Mouse (Mus musculus): ENCODE results near the gene Gm42742.
A peak's percentile ranks its signal among the peaks of the same experiment; 100 is the strongest.

The Gm42742 gene

DNA sequence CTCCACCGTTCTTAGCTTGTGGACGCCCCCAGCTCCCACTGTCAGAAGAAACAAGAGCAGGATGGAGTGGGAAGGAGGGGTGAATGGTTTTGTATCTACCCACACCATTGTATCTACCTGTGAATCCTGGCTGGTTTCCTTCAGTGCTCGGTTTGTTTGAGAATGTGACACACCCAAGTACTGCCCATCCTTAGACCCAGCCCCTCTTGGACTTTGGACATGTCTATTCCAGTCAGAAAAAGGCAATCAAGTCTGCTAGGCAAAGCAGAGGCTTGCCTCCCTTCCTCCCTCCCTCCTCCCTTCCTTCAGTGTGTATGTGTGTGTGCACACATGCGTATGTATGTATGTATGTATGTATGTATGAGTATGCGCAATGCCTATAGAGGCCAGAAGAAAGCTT, 17.3 kb downstream of the Gm42742 start:
- no peak for DNase-seq (ENCODE audit: low spot score in 2 of 2)

DNA sequence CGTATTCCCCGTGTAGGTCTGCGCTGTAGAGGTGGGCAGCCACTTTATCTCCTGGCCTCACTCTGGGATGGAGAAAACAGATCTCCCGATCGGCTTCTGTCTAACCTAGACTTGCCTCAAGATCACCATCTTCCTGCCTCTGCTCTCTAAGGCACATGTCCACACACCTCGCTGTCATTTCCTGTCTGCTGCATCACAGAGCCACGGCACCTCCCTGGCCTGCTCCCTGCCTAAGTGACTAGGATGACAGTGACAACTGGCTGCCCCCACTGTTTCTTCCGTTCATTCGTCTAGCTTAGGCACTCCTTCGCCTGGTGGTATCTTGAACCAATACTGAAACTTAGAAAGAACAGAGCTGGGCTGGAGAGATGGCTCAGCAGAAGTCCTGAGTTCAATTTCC, 21.3 kb downstream of the Gm42742 start:
- DNase-seq (ENCODE audit: low spot score in 2 of 2): no peak

DNA sequence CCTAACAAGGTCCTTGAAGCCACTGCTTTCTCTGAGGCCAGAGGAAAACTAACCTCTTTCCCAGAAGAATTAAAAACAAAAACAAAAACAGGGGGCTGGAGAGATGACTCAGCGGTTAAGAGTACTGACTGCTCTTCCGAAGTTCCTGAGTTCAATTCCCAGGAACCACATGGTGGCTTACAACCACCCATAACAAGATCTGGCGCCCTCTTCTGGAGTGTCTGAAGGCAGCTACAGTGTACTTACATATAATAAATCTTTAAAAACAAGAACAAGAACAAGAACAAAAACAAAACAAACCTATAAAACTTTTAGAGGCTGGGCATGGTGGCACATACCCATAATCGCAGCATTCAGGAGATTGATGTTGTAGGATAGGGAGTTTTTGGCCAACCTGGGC, 24.4 kb downstream of the Gm42742 start:
- no peak for DNase-seq (ENCODE audit: low spot score in 2 of 2)

DNA sequence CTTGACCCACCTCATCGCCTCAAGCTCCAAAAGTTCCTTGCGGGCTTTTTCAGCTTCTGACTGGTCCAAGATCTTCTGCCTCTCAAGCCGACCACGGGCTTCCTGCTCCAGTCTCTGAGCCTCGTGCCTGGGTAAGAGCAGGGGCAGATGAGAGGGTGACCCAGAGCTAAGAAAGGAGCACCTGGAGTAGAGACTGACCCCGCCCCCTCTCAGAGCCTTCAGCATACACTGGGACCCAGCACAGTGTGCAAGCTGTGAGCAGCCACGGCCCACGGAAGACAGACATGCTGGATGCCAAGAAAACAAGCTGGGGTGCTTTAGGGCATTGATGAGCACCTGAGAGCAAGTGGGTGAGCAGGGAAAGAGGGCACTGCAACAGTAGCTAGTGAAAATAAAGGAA, 32.1 kb downstream of the Gm42742 start:
- DNase-seq (ENCODE audit: low spot score in 2 of 2): no peak

DNA sequence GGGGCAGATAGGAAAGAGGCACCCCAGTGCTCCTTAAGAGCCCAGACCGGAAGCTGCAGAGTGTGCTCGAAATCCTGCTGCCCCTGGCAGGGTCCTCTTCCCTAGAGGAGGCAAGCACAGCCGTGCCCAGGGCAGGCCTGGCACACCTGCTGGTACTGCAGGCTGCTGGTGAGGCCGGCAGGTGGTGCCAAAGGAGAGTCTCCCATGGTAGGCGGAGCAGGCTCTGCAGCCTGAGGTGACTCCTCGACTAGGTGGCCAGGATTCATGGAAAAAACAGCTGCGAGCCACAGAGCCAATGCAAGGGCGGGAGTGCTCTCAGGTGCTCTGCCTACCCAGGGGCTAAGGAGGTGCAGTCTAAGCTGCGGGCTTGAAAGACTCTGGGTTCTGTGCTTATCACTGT, 34.6 kb downstream of the Gm42742 start:
- DNase-seq (ENCODE audit: low spot score in 2 of 2): peak; percentile 45 to 46

DNA sequence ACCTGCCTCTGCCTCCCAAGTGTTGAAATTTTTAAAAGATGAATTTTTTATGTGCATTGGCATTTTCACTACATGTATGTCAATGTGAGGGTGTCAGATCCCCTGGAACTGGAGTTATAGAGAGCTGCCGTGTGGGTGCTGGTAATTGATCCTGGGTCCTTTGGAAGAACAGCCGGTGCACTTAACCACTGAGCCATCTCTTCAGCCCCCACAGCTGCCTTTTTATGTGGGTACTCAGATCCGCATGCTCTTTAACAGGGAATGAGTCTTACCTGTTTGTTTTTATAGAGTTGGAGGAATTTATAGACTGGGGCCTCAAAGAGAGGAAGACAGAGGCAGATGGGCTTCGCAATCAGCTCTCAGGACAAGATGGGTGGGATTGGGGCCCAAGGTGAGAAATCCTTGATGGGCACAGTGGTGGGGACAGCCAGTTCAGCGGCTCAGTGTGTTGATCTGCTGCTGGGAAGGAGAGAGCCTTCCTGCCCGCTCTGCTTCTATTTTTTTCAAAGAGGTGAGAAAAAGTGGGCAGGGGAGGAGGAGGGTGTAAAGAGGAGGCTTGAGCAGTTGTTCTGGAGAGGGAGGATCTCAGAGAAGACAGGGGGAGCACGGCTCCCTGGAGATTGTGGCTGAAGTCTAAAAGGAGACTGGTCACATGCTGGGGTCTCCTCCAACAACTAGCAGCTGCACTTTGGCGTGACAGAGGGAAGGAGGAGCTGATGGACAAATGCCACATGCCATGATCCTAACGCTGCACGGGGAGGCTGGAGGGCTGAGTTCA, 36.0 kb downstream of the Gm42742 start:
- peak; percentile 59 to 62 for DNase-seq (ENCODE audit: low spot score in 2 of 2)

DNA sequence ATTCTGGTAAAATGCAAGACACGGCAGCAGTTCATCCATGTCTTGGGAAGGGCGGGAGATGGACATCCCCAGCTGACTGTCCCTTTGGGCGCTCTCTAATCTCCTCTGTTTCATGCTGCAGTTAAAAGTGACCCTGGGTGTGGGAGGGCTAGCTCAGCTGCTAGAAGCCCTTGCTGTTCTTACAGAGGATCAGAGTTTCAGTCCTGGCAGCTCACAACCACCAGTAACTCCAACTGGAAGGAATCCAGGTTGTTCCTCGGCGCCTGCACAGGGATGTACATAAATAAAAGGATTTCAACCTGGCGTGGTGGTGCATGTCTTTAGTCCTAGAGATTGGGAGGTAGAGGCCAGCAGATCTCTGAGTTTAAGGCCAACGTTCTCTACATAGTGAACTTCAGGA, 37.8 kb downstream of the Gm42742 start:
- no peak for DNase-seq (ENCODE audit: low spot score in 2 of 2)

DNA sequence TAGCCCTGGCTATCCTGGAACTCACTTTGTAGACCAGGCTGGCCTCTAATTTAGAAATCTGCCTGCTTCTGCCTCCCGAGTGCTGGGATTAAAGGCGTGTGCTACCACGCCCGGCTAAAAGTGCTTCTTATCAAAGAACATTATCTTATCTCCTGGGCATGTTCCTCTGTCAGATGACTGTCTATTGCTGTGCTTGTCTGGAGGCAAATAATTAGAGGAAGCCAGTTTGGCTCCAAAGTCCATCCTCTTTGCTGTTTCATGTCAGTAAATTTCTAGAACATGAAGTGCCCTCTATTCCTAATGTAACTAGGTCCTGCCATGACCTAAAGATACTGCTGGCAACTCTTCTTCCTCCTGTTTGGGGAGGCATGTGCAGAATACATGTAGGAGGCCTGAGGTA, 38.8 kb downstream of the Gm42742 start:
- no peak for DNase-seq (ENCODE audit: low spot score in 2 of 2)

DNA sequence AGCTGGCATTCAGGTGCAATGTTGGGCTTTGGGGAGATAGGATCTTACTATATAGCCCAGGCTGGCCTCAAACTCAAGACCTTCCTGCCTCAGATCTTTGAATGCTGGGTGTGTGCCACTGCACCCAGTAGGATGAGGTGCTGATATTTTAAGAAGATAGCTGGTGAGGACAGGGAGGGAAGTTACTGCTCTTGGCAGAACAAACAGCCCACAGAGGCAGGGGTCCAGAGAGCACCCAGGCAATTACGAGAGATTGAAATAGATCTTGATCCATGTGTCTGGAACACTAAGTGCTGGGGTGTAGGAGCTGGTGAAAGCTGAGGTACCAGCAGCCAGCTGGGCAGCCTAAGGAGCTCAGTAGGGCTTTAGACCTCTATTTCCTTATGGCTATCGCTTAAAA, 39.3 kb downstream of the Gm42742 start:
- no peak for DNase-seq (ENCODE audit: low spot score in 2 of 2)

DNA sequence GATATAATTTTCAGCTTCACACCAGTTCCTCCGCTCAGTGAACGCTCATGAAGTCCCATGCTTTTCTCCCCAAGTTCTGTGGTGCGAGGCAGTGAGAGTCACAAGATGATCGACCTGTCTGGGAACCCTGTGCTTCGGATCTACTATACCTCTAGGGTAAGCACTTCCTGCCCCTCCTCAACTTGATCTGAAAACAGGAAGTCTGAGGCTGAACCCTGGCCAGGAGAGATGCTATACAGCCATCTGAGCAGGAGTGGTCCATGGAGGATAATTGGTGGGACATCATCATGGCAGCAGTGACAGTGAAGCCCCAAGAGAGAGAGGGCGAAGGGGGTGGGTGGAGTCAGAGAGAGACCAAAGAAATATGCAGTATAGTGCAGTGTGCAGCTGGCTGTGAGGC, 42.1 kb downstream of the Gm42742 start:
- no peak for DNase-seq (ENCODE audit: low spot score in 2 of 2)

DNA sequence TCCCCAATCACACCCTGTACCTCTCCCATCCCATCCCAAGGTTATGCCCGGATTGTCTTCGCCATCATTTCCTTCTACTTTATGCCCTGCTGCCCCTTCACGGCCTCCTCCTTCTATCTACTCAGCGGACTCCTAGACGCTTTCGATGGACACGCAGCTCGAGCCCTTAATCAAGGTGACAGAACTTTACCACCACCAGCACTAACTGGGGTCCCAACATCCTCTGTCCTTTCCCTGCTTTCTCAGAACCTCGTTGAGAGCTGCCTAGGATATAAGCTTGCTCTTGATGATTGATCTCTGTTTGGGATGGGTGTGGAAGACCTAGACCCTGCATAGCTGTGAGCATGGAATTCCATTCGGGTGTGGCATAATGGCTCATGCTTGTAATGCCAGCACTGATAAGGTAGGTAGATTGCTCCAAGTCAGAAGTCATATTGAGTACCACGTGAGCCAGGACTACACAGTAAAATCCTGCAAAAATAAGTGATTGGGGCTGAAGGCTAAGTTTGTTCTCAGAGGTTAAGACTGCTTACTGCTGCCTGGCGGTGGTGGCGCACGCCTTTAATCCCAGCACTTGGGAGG, 43.9 kb downstream of the Gm42742 start:
- DNase-seq (ENCODE audit: low spot score in 2 of 2): no peak

DNA sequence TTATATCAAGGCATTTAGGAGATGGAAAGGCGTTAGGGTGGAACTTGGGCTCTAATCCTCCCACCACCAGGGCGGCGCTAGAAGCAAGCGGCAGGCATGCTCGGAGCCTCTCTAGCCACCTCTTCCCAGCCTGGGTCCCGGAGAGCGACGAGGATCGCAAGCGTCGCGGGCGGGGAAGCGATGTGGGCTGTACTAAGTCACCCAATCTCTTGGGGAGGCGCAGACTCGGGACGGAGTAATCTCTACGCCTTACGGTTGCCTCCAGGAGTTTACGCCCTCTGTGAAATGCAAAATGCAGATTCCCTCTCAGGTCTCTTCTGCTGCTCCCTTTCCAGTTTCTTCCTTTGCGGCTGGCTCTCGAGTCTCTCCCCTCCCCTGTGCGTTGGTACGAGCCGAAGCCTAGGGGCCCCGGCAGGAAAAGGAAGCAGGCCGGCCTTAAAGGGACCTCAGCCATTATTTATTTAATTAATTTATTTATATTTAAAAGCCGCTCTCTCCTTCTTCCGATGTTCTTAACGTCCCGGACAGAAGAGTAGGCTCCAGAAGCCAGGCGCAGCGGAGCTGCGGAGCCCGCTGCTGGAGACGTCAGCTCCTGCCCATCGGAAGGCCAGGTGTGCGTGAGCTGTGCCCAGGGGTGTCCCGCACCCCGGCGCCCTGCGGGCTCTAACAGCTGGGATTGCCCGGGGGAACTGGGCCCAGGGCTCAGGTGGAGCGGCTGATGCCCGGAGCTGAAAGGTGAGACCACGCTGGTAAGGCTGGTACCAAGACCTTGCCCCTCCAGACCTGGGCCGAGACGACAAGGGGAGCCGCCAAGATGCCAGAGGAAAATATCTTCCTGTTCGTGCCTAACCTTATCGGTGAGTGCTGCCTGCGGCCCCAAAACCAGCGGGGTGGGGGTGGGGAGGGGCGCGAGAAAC, 44.7 kb downstream of the Gm42742 start, which contains the start of gene Cdiptos:
Gene Cdiptos, minus strand, starts transcription at position 149 of the 917 bp plus-strand sequence.
- peak; percentile 96 to 97 for DNase-seq (ENCODE audit: low spot score in 2 of 2)

DNA sequence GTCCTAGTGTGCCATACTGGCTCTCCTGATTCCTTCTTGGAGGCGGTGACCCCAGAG, 45.2 kb downstream of the Gm42742 start, which contains the start of gene Cdipt:
Gene Cdipt, plus strand, starts transcription at position 22 of the 57 bp plus-strand sequence.
- no peak for DNase-seq (ENCODE audit: low spot score in 2 of 2)

DNA sequence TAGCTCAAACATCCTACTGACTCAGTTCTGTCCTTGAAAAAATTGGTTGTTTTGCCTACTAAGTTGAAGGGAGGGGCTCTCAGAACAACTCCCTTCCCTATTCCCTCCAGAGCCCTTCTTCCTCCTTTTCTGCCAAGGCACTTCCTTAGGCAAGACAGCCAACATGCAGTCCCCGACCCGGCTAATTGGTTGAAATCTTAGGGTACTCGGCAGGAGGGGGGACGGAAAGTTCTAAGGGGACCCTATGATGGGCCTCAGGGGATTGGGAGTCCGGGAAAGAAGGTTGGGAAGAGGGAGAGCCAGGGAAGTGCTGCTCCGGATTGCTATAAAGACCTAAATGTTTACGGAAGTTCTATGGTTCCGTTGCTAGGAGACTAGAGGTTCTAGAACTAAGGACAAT, 45.4 kb downstream of the Gm42742 start:
- DNase-seq (ENCODE audit: low spot score in 2 of 2): no peak

DNA sequence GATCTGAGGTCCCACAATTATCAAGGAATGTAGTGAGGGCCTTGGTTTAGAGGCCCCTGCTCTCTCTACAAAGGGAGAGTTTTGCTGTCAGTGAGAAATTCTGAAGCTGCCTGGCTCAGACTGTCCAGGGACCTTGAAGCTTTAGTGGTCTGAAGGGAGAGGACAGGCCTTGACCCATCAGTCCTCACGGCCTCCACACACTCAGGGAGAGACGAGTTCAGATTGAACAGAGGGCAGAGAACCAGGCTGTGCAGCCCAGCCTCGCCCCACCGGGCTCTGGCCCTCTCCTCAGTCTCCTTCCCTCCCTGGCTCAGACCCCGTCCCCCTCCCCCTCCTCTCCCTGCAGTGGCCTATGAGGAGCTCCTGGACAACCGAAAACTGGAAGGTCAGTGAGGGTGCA, 53.5 kb downstream of the Gm42742 start:
- DNase-seq (ENCODE audit: low spot score in 2 of 2): no peak

DNA sequence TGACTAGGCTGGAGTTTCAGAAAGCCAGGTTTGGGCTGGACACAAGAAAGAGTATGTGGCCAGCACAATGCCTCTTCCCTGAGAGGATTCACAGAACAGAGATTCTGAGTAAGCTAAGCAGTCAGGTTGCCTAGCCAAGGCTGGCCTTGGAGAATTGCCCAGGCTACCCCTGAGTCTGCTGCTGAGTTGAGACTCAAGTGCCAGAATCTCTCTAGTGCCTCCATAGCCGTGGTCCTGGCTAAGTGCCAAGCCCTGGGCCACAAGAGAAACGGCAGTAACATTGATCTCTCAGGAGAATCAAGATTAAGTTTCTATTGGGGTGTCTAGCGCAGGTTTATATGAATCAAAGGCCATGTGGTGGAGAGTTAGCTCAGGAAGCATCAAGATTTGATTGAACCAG, 55.3 kb downstream of the Gm42742 start:
- DNase-seq (ENCODE audit: low spot score in 2 of 2): no peak

Data from frontal cortex, postnatal 36 days (tissue).